ENCODE assay signal across 9 mouse cellular contexts in the genomic region with DNA sequence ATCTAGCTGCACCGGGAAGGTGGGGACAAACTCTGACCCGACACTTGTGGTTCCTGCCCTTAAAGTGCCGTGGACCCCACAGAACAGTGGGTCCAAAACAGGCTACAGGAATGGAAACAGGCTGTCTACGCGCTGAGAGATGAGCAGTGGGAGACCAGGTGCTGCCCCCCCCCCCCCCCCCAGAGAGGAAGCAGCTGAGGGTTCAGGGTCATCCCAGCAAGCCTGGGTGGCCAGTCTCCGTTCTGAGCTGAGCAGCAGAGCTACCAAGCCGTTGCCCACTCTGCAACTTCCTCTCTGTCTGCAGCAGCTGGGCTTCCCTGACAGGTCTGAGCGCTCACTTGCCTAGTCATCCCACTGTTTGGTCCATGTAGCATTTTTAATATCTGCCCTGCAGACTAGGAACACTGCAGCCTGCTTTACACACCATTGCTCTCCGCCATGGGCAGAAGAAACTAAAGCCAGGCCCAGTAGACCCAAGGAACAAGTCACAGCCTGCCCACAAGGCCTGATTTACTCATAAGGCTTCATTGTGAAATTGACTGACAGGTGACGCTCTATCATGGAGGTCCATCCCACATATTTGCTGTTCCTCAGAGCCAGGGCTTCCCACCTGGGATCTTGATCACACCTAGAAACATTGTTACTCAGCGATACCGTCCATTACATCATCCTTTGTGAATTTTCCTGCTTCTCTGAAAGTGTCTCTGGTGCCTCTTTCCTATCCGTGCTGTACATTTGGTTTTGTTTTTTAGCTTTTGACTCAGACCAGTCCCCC. TPM values are rescaled to one million over a fixed set of nuclear protein-coding genes. Genes with fewer than 3 reads are reported as not detected.
DNase-seq lines count a peak whose midpoint lies in the region; ATAC-seq lines count a peak whose summit lies in the region.
"Had no signal": no experiment of that assay in that cellular context is flagged by ENCODE, and none has a peak within 500 bp of the region (broad histone marks: within the 10 kb centered on the region; RNA-seq: fewer than 3 reads in every experiment).

No protein-coding gene starts in this region.

- no peak overlapping the region for H3K9ac ChIP-seq in liver, embryonic 15.5 days
- H3K9ac ChIP-seq: neural tube, embryonic 12.5 days had no signal

- H3K4me2 ChIP-seq in liver, embryonic 15.5 days, result 0 out of 2 replicates have a peak overlapping the region, but pooled peaks have one; percentile 23

- ATAC-seq in granulocyte monocyte progenitor cell, adult 5-6 weeks (replicated peaks; ENCODE audit: poor library complexity, severe bottlenecking), result peak; percentile 75
- no peak for ATAC-seq in liver, embryonic 15.5 days (ENCODE audit: insufficient read depth)

- H3K36me3 ChIP-seq in heart, embryonic 10.5 days, result 0 out of 2 replicates have a peak, but pooled peaks cover 6% of the 10 kb centered on the region
- no peaks in the 10 kb centered on the region for H3K36me3 ChIP-seq in liver, embryonic 15.5 days (replicated peaks)
- H3K36me3 ChIP-seq: neural tube, embryonic 12.5 days had no signal

- no peaks in the 10 kb centered on the region for H3K27me3 ChIP-seq in heart, embryonic 10.5 days (ENCODE audit: insufficient read depth, poor library complexity, severe bottlenecking)
- H3K27me3 ChIP-seq in liver, embryonic 15.5 days, result no peaks in the 10 kb centered on the region
- H3K27me3 ChIP-seq: neural tube, embryonic 12.5 days had no signal

- no peak overlapping the region for H3K4me3 ChIP-seq in heart, embryonic 10.5 days
- no peak overlapping the region for H3K4me3 ChIP-seq in liver, embryonic 15.5 days (replicated peaks)
- H3K4me3 ChIP-seq: neural tube, embryonic 12.5 days had no signal

- WGBS in heart, embryonic 10.5 days, result 67% methylated on average over 13 of the region's 13 CpGs
- WGBS in liver, embryonic 15.5 days (ENCODE audit: insufficient replicate concordance), result 32% methylated on average over 13 of the region's 13 CpGs

- H3K4me1 ChIP-seq in heart, embryonic 10.5 days, result peaks cover 77% of the 10 kb centered on the region
- peaks cover 72% of the 10 kb centered on the region for H3K4me1 ChIP-seq in liver, embryonic 15.5 days (replicated peaks)

- DNase-seq in heart, embryonic 10.5 days (ENCODE audit: low spot score), result no peak
- DNase-seq in heart, adult 8-10 months (ENCODE audit: low spot score), result no peak
- peak; percentile 63 for DNase-seq in A20 (ENCODE audit: low read depth, low spot score)
- no peak for DNase-seq in right cerebral cortex, postnatal 14 days
- no peak for DNase-seq in left cerebral cortex, adult 8-10 months (ENCODE audit: low spot score in 2 of 2)
- DNase-seq in T-cell, adult 2 months (ENCODE audit: low spot score), result no peak

- no peaks in the 10 kb centered on the region for H3K9me3 ChIP-seq in heart, embryonic 10.5 days
- H3K9me3 ChIP-seq in liver, embryonic 15.5 days (replicated peaks), result no peaks in the 10 kb centered on the region
- H3K9me3 ChIP-seq: neural tube, embryonic 12.5 days had no signal

- H3K27ac ChIP-seq in heart, embryonic 10.5 days, result peak overlapping the region; percentile 89
- H3K27ac ChIP-seq in liver, embryonic 15.5 days (replicated peaks), result peak overlapping the region; percentile 79; the same call in 1 of the 2 replicates
- H3K27ac ChIP-seq: neural tube, embryonic 12.5 days had no signal

RNA-seq across cellular contexts. Expression of a gene that starts 34.6 kb away (rescaled TPM):
- polyA plus RNA-seq in heart, embryonic 10.5 days (2016; fragmentation: Nextera tagmentation; extraction: Ambion mirVana), result 14.8 and 20.8 TPM in 2 replicates
- 10 to 100 TPM; 28.5 to 39.5 (median 31.3) TPM for total RNA-seq in heart, adult 8-10 months (2022)
- total RNA-seq in granulocyte monocyte progenitor cell, adult 5-6 weeks (2014; fragmentation: Nextera tagmentation), result 26.7 and 27.6 TPM in 2 replicates
- 13.7 and 24.3 TPM in 2 replicates for total RNA-seq in granulocyte monocyte progenitor cell, adult 5-6 weeks (2017)
- polyA plus RNA-seq in liver, embryonic 15.5 days (2015; fragmentation: Nextera tagmentation; extraction: Ambion mirVana), result 5.6 and 7.4 TPM in 2 replicates
- total RNA-seq in left cerebral cortex, adult 8-10 months (2022), result 10 to 100 TPM; 20.9 to 22.8 (median 21.8) TPM

RNA-seq across cellular contexts. Expression of a gene that starts 55.9 kb away (rescaled TPM):
- 830 and 1,266 TPM in 2 replicates for polyA plus RNA-seq in heart, embryonic 10.5 days (2016; fragmentation: Nextera tagmentation; extraction: Ambion mirVana)
- total RNA-seq in heart, adult 8-10 months (2022), result 1,000 to 10,000 TPM; 2,287 to 2,565 (median 2,388) TPM
- total RNA-seq in granulocyte monocyte progenitor cell, adult 5-6 weeks (2014; fragmentation: Nextera tagmentation), result 259 and 298 TPM in 2 replicates
- 338 and 368 TPM in 2 replicates for total RNA-seq in granulocyte monocyte progenitor cell, adult 5-6 weeks (2017)
- polyA plus RNA-seq in liver, embryonic 15.5 days (2015; fragmentation: Nextera tagmentation; extraction: Ambion mirVana), result 175 and 206 TPM in 2 replicates
- 10 to 100 TPM; 61.7 to 68.1 (median 64.0) TPM for total RNA-seq in left cerebral cortex, adult 8-10 months (2022)

Comparison
In these comparisons a context has a peak if more than half of its experiments do, and no peak if none do; other contexts are left out.
1. RNA of a gene that starts 55.9 kb away (total RNA-seq): 2,287 to 2,565 TPM in heart, adult 8-10 months; 259 to 368 TPM in granulocyte monocyte progenitor cell, adult 5-6 weeks and 61.7 to 68.1 TPM in left cerebral cortex, adult 8-10 months; every median in the first group is over 4 times any median in the second.